Mouse (Mus musculus): Measurements from ENCODE around the gene Alk. TPM values are rescaled to one million over a fixed set of nuclear protein-coding genes. Genes with fewer than 3 reads are reported as not detected.

Gene Alk
- total RNA-seq, 2 experiments from 2014 or later: not detected

DNA sequence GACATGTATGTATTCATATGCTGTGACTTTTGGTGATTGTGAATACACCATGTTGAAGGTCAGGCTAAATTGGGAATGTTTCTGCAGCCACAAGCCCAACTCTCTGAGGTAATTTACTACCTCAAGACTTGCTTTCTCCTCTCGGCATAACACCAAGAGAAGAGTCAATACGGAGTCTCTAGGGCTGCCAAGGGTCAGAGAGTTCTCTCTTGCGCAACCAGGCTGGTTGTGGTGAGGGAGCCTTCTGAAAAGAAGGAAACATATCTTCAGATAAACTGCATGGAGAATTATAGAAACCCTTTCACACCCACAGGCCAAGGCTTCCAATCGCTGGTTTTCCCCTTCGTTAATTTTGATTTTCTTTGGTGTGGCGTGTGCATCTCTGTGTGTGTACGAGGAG, 649.4 kb downstream of the Alk start:
- no peak for ATAC-seq (replicated peaks; ENCODE audit: low FRiP score, low TSS enrichment, poor library complexity, severe bottlenecking)

DNA sequence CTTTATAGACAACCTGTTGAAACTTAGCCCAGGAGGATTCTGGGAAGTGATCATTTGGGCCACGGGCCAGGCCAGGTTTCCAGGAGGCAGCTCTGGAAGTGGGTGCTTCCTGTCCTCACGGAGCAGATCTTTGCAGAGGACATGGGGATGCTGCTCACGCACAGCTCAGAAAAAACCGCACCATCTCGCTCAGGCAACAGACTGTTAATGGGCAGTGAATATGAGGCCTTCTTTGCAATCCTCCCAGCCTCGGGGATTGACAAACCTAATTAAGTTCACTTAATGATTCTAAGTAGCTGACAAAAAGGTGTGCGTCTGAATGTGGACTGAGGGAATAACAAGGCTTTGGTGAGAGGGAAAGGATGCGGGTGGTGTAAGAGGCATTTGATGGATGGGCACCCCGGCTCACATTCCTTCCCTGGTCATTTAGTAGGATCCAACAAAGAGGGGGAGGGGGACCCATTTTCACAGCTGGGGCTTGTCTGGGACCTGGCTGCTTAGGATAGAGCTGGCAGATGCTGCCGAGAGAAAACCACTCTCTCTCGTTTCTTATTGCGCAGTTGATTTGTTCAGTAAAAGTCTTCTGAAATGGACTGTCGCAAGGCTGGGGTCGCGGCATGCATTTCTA, 650.1 kb downstream of the Alk start:
- ATAC-seq (replicated peaks; ENCODE audit: low FRiP score, low TSS enrichment, poor library complexity, severe bottlenecking): no peak

DNA sequence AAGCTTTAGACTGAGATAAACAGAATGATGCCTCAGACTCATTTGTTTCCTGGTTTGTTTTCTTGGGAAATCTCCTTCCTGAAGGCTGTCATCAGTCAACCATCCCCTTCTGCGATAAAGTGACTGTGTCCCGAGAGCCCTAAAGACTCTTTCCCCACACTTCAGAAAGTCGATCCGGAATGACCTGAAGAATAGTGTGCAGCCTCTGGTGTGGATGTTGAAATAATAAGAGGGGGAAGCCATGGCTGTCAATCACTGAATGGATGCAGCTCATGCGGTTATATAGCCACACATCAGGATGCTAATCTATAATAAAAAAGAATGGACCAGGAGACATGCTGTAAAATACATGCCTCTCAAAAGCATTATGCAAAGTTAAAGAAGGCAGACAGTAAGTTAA, 653.5 kb downstream of the Alk start:
- no peak for ATAC-seq (replicated peaks; ENCODE audit: low FRiP score, low TSS enrichment, poor library complexity, severe bottlenecking)

DNA sequence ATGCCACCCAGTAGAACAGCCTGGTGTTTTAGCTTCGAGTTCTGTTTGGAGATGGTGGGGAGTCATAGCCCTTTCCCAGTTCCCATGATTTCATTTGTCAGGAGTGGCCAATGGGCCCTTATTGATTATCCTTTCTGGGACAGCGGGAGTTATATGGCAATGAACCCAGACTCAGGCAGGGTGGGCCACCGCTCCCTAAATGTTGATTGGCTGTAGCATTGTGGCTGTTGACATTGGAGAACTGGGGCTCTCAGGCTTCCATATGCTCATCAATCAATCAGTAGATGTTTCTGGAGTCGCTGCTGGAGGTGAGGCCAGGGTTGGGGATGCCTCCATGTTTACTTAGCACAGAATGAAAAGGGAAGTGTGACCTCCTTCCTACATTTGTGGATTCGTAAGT, 655.7 kb downstream of the Alk start:
- no peak for ATAC-seq (replicated peaks; ENCODE audit: low FRiP score, low TSS enrichment, poor library complexity, severe bottlenecking)

DNA sequence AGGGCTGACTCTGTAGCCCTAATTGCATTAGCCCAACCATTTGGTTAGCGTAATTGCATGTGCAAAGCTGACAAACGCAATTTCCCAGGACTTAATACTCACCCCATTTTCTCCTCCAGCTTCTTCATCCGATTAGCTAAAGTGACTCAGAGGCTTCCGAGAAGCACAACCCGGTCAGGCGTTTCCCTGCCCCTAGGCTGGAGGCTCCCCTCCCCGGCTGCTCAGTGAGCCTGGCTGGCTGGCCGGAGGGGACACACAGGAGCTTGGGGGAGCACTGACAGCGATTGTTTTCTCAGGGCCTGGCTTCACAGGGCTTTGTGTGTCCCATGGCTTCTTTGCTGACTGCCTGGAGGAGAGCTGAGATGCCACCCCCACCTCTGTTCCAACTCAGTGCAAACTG, 657.0 kb downstream of the Alk start:
- ATAC-seq (replicated peaks; ENCODE audit: low FRiP score, low TSS enrichment, poor library complexity, severe bottlenecking): no peak

DNA sequence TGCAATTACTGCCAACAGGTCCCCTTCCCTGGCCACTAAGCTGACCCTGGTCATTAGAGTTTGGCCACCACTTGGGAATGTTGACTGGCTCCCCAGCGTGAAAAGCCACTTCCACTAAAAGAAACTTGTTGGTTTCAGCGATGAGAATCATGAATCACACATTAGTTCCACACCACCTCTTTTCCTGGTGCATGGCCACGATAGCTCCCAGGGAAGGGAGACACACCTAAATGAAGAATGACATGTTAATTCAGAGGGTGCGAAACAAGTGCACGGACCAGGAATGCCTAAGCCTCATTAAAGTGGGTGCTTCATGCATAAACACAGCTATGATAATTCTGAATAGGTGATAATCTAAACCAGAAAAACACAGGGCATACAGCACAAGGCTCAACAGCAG, 660.4 kb downstream of the Alk start:
- no peak for ATAC-seq (replicated peaks; ENCODE audit: low FRiP score, low TSS enrichment, poor library complexity, severe bottlenecking)

DNA sequence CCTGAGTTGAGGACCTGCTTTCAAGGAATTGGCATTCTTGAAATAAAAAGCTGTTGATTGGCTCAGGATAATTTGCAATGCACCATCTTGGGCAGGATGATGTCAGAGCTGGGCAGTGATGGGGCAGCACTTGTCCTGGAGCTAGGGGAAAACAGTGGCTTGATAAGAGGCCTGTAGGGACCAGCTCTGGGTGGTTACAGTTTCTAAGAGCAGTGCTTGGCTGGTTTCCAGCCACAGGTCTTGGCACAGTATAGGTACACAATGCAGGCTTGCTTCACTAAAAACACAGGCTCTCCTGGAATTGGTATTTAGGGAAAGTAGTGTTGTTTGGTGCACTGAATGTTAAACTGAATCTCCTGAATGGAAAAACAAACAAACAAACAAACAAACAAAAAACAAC, 662.4 kb downstream of the Alk start:
- ATAC-seq (replicated peaks; ENCODE audit: low FRiP score, low TSS enrichment, poor library complexity, severe bottlenecking): no peak

DNA sequence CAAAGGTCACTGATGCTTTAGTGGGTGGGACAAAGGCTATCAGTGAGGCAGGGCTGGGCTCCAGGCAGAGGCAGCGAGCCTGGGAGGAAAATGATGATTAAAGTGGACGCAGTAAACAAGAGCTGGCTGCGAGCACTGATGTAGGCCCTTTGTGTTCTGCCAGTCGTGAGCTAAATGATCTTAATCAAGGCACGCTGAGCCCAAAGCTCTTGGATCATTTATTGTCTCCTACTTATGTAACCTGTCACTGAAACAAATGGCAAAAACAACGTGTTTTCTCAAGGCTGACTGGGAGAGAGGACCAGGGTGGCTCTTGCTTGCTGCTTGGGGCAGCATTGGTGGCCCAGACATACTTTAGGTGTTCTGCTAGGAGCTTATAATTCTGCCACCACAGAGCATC, 663.0 kb downstream of the Alk start:
- no peak for ATAC-seq (replicated peaks; ENCODE audit: low FRiP score, low TSS enrichment, poor library complexity, severe bottlenecking)

DNA sequence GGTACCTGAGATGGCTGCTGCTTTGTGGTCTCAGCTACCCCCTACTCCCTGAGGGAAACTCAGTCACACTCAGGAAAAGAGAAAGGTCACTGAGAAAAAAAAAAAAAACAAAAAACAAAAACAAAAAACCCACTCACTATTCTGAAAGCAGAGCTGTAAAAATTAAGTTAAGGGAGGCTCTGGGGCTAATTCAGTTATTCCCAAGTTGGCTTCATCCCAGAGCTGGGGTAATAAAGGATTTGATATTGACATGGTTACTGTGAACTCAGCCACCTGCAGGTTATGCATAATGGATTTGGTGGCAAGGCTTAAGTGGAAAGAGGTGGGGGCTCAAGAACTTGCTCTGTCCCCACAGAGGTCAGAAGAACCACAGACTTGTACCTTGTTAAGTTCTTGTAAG, 667.7 kb downstream of the Alk start:
- ATAC-seq (replicated peaks; ENCODE audit: low FRiP score, low TSS enrichment, poor library complexity, severe bottlenecking): no peak

DNA sequence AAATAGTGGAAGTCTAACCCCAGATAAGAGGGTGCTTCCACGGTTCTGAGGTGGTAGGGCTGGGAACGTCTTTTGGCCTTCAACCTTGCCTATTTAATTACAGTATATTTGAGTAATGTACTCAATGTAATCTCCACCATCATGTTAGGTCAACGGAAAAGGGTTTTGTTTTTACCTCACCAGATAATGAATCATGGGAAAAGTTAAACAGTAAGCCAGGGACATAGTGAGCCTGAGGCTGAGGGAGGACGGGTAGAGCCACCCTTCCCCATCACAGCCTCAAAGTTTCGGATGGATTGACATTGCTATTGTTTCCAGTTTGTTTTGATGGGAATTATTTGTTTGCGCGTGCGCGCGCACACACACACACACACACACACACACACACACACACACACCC, 668.6 kb downstream of the Alk start:
- no peak for ATAC-seq (replicated peaks; ENCODE audit: low FRiP score, low TSS enrichment, poor library complexity, severe bottlenecking)

DNA sequence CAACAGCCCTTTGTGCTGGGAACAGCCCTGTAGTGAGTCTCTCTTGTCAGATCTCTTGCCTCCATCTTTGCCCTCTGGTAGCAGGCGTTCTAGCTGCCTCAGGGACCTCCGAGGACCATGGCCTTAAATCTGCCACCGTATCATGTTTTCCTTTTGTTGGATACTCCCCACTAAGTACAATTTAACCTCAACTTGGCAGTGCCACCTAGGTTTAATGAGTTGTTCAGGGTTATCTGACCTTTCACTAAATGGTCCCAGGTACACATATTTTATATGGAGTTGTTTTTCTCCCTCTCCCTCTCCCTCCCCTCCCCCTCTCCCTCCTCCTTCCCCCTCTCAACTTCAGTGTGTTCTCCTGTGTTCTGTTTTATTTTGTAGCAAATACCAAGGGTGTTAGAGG, 669.1 kb downstream of the Alk start:
- no peak for ATAC-seq (replicated peaks; ENCODE audit: low FRiP score, low TSS enrichment, poor library complexity, severe bottlenecking)

DNA sequence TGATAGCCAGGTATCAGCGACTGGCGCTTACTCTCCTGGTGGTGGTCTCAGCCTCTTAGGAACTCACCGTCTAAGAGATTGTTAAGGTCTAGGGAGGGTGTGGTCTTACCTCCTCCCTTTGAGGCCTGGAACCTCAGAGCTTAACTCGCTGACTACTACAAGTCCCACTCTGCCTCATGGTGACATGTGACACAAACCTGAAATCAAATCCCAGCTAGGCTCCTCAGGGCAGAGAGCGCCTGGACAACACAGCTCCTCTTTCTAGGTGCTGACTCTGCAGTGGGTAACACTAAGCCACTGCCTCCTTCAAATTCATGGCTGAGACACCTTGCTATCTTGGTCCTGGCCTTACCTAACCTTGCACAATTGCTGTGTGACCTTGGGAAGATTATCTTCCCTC, 689.5 kb downstream of the Alk start:
- ATAC-seq (replicated peaks; ENCODE audit: low FRiP score, low TSS enrichment, poor library complexity, severe bottlenecking): no peak

DNA sequence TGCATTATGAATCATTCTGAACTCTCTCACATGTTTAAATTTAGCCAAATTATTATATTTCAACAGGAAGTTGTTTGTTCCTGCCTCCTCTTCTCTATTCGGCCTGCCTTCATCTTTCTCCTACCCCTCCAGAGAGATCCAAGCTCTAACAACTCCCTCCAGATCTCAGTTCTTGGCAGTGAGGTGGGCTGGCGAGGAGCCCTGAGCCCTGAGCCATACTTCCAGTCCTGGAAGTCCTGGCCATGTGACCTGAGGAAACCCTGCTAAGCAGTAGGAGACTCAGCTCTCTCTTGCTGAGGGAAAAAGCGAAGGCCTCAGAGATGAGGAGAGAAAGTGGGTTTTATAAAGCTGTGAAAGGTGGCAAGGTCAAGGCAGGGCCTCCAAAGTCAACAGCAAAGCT, 689.9 kb downstream of the Alk start:
- ATAC-seq (replicated peaks; ENCODE audit: low FRiP score, low TSS enrichment, poor library complexity, severe bottlenecking): no peak

DNA sequence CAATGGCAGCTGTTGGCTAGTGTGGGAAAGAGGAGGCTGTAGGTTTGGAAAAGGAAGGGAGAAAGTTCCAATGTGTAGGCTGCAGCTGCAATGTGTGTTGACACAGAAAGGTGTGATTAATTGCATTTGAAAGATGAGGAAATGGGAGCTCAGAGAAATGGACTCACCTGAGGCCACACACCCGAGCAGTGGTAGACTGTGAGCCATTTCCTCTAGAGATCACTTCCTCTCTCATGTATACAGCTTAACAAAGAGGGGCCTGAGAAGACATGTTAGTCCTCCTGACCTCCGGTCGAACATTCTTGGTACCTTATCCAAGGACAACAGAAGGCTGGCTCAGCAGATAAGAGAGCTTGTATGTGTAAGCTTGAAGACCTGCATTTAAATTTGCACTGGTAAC, 691.2 kb downstream of the Alk start:
- ATAC-seq (replicated peaks; ENCODE audit: low FRiP score, low TSS enrichment, poor library complexity, severe bottlenecking): no peak

DNA sequence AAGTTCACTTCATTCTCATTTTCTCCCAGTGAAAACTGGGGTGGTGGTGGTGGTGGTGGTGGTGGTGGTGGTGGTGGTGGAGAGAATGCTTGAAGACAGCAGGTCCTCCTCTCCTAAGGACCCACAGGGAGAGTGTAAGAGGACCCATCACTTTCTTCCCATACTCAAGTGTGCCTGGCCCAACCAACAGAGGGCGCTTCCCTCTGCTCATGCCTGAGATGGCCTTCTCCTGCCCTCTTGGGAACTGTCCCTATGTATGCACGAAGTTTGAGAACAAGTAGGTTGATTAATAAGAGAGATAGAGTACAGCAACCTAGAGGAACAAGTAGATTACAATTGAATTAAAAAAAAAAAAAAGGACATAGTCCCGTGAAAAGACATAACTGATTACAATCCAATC, 695.3 kb downstream of the Alk start:
- no peak for ATAC-seq (replicated peaks; ENCODE audit: low FRiP score, low TSS enrichment, poor library complexity, severe bottlenecking)

DNA sequence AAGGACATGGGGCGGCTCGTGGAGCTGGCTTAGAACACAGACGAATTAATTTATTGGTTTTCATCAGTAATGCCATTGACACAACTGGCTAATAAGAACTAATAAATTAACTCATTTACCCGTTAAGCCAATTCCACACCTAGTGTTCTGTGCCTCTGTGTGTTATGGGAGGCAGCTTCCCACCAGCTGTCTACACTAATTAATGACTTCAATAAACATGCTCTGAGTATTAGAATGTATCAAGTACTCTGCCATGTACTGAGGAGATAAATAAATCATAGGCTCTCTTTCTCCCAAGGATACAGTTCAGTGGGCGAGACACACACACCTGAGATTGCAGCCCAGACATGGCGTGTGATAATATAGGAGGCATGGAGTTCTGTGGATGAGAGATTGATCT, 723.1 kb downstream of the Alk start:
- no peak for ATAC-seq (replicated peaks; ENCODE audit: low FRiP score, low TSS enrichment, poor library complexity, severe bottlenecking)

DNA sequence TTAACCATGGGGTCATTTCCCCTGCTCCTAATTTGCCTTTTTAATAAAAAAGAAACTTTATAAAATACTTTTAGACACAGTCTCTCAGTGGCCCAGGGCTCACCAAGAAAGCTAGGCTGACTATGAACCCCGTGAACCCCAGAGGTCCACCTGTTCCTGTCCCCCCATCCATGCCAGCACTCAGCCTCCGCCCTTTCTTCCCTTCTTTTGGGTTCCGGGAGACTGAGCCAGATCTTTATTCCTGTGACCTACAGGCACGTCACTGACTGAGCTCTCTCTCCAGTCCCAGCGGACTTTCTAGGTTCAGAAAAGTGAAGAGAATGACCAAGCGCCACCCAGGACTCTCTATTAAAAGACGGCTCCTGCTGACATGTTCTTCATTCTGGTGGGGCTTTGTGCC, 728.9 kb downstream of the Alk start:
- ATAC-seq (replicated peaks; ENCODE audit: low FRiP score, low TSS enrichment, poor library complexity, severe bottlenecking): no peak

DNA sequence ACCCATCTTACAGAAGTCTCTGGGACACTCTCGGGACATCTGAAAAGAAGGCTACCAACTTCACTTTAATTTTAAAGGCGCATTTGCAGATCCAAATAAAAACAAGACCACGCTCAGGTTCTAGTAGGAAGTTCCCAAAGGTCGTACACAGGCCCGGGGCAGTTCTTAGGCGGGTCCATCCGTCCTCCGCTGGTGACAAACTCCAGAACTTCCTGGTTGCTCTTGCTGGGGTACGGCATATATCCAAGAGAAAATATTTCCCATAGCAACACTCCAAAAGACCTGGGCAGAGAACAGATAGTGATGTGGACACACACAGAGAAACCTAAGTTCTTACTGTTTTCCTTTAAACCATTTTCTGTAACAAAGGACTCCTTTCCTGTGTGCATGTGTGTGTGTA, 729.6 kb downstream of the Alk start:
- ATAC-seq (replicated peaks; ENCODE audit: low FRiP score, low TSS enrichment, poor library complexity, severe bottlenecking): no peak

DNA sequence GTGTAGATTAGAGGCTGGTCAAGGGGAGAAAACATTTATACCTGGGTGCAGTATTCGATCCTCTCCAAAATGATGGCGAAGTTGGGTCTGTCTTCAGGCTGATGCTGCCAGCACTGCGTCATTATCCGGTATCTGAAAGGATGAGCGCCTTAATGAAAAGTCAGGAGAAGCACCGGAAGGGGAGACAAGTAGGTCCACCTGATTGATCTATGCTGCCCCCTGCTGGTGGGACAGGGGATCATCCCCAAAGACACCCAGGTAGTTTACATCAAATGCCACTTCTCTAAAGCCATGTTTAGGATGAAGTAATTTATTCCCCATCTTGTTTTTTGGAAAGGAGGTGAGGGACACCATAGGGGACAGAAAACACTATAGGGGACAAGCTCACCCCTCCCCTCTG, 730.4 kb downstream of the Alk start:
- peak; percentile 52; the same call in 1 of the 2 replicates for ATAC-seq (replicated peaks; ENCODE audit: low FRiP score, low TSS enrichment, poor library complexity, severe bottlenecking)

DNA sequence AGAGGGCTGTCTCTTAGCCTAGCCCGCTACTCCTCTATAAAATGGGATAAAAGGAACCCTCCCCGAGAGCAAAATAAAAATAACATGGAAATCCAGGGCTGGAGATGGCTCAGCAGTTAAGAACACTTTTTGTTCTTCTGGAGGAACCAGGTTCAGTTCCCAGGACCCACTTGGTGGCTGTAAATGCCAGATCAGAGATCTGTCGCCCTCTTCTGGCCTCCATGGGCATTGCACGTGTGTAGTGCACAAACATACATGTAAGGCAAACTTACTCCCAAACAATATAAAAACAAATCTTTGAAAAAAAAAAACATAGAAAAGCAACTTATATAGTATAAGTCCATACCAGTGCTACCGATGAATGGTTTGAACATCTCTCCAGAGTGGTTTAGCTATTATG, 731.5 kb downstream of the Alk start:
- peak; percentile 61; the same call in 1 of the 2 replicates for ATAC-seq (replicated peaks; ENCODE audit: low FRiP score, low TSS enrichment, poor library complexity, severe bottlenecking)

DNA sequence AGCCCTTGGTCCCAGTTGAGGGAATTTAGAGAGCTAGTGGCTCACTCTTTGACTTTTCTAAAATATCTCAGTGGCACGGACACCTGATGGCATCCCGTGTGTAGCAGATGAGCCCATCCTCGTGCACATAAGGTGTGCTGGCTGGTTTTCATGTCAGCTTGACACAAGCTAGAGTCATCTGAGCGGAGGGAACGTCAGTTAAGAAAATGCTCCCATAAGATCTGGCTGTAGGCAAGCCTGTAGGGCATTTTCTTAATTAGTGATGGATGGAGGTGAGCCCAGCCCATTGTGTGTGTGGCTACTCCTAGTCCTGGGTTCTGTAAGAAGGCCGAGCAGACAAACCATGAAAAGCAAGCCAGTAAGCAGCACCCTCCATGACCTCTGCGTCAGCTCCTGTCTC, 732.4 kb downstream of the Alk start:
- ATAC-seq (replicated peaks; ENCODE audit: low FRiP score, low TSS enrichment, poor library complexity, severe bottlenecking): no peak

DNA sequence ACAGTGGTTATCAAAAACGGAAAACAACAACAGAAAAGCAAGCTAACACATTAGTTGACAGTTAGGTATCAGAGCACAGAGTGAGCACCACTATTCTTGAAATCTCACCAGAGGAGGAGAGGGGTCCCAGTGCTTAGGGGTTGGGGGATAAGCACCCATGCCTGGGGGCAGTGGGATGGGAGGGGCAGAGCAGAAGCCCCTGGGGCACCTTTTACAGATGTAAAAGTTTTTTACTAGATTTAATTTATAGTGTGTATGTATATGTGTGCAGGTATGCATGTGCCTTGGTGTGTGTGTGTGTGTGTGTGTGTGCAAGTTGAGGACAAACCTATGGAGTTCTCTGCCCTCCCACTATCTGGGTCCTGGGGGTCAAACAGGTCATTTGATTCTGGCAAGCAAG, 733.8 kb downstream of the Alk start:
- ATAC-seq (replicated peaks; ENCODE audit: low FRiP score, low TSS enrichment, poor library complexity, severe bottlenecking): no peak
